Mouse (Mus musculus) ES-E14 (cell line): ENCODE data around the gene Gdf7. TPM values are rescaled to one million over a fixed set of nuclear protein-coding genes. Genes with fewer than 3 reads are reported as not detected.
A peak's percentile ranks its signal among the peaks of the same experiment; 100 is the strongest.

Experiments used
- DNase-seq: peaks from one replicate; pipeline ENCODE4 v3.0.0-alpha.2; 2013; ENCODE audit warnings: low read depth, low spot score
- H3K27ac ChIP-seq: 2 replicates; pipeline ENCODE4 v1.5.1; 2012; ENCODE audit warnings: low read depth, mild to moderate bottlenecking, low read length, moderate library complexity, mixed read lengths; ENCODE audit not compliant: poor library complexity, insufficient read depth, severe bottlenecking
- H3K36me3 ChIP-seq: 2 replicates; pipeline ENCODE4 v1.6.1; 2012; ENCODE audit warnings: mild to moderate bottlenecking, low read length, moderate library complexity, mixed read lengths; ENCODE audit not compliant: control insufficient read depth, poor library complexity, insufficient read depth, severe bottlenecking
- H3K4me1 ChIP-seq, 2 experiments: fragments of 150-350 bp in 1 of 2; sonication (generic) in 1 of 2; 2 replicates each; pipeline ENCODE4 v1.6.1; 2012; ENCODE audit warnings: low read length in 2 of 2, mild to moderate bottlenecking in 1 of 2, mixed read lengths in 1 of 2; ENCODE audit not compliant: control insufficient read depth in 2 of 2, insufficient read depth in 2 of 2, poor library complexity in 1 of 2
- H3K4me3 ChIP-seq, 2 experiments: fragments of 150-350 bp in 1 of 2; sonication (generic) in 1 of 2; 2 replicates each; pipeline ENCODE4 v1.5.1; 2012; ENCODE audit warnings: low read length in 2 of 2, low read depth in 1 of 2, mild to moderate bottlenecking in 1 of 2, mixed read lengths in 1 of 2; ENCODE audit not compliant: insufficient read depth in 1 of 2, poor library complexity in 1 of 2, severe bottlenecking in 1 of 2
- H3K9ac ChIP-seq: 2 replicates; pipeline ENCODE4 v1.6.1; 2012; ENCODE audit warnings: low read depth, mild to moderate bottlenecking, low read length, mixed read lengths; ENCODE audit not compliant: poor library complexity, insufficient read depth, severe bottlenecking
- H3K9me3 ChIP-seq: fragments of 150-350 bp; sonication (generic); 2 replicates; pipeline ENCODE4 v1.6.1; 2012; ENCODE audit warnings: low read depth, mild to moderate bottlenecking, low read length; ENCODE audit not compliant: control insufficient read depth, insufficient read depth
- CHD2 ChIP-seq: IDR thresholded peaks from 2 replicates; pipeline ENCODE4 v1.6.1; 2014; ENCODE audit warnings: mild to moderate bottlenecking, low read depth, low read length, inconsistent platforms
- HCFC1 ChIP-seq: IDR thresholded peaks from 2 replicates; pipeline ENCODE4 v1.6.1; 2012; ENCODE audit warnings: low read length, inconsistent platforms, borderline replicate concordance; ENCODE audit not compliant: insufficient read depth
- MAFK ChIP-seq: IDR thresholded peaks from 2 replicates; pipeline ENCODE4 v1.6.1; 2014; ENCODE audit warnings: mild to moderate bottlenecking, low read depth, low read length, inconsistent platforms; ENCODE audit not compliant: insufficient read depth
- ZC3H11A ChIP-seq: IDR thresholded peaks from 2 replicates; pipeline ENCODE4 v1.6.1; 2012; ENCODE audit warnings: low read depth, mild to moderate bottlenecking, inconsistent platforms, low read length, borderline replicate concordance
- ZNF384 ChIP-seq: IDR thresholded peaks from 2 replicates; pipeline ENCODE4 v1.6.1; 2012; ENCODE audit warnings: low read depth, low read length, inconsistent platforms
- in situ Hi-C, 2 experiments: fragments of 600-800 bp; cut with MboI; formaldehyde crosslinking; loops; one replicate each; pipeline ENCODE4 v1.15.1; 2025; ENCODE audit warnings: low sequenced_read_pairs in 2 of 2, inconsistent platforms in 1 of 2; ENCODE audit not compliant: unreplicated experiment in 2 of 2
- total RNA-seq: library from RNA; depleted of rRNA; stranded (reverse); fragments of 300-350 nt; gene quantifications from 2 replicates; pipeline ENCODE4 v1.2.3, GENCODE M21; 2012

Gdf7 gene
- total RNA-seq, 1 experiment, result 0.71 TPM

DNA sequence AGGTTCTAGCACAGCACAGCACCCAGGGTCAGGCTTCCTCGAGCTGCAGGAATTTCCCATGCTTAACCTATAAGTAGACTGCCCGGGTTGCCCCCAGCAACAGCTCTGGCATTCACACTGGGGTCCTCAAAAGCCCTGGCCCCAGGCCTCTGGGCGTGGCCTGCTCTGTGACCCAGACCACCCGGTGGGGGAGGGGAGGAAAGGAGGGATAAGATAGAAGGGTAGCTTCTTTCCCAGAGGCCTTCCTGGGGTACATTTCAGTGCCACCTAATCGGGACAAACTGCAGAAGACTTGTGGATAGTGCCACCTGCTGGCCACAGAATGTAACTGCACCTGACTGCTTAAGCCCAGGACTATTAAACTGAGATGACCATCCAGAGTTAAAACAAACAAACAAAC lies 4.7 kb upstream of the Gdf7 start:
- Histone ChIP-seq H3K4me3 (no peak overlapping the region), H3K27ac (no peak overlapping the region), H3K9me3 (no peaks in the 10 kb centered on the region), H3K9ac (no peak overlapping the region), H3K36me3 (no peaks in the 10 kb centered on the region), H3K4me1 (peaks cover 0 to 3% of the 10 kb centered on the region in 2 experiments; a peak in 3 of 4 replicates)
- no peak for DNase-seq
- no peak for TF ChIP-seq MAFK
- no peak for TF ChIP-seq ZNF384
- TF ChIP-seq ZC3H11A, result no peak; the same call in 1 of the 2 replicates
- TF ChIP-seq CHD2, result no peak
- no peak for TF ChIP-seq HCFC1
- in situ Hi-C loops, result loop anchor here in 1 of 2 experiments (10.0 kb wide), 1 partner anchor 242 kb away; no protein-coding TSS in a partner anchor

DNA sequence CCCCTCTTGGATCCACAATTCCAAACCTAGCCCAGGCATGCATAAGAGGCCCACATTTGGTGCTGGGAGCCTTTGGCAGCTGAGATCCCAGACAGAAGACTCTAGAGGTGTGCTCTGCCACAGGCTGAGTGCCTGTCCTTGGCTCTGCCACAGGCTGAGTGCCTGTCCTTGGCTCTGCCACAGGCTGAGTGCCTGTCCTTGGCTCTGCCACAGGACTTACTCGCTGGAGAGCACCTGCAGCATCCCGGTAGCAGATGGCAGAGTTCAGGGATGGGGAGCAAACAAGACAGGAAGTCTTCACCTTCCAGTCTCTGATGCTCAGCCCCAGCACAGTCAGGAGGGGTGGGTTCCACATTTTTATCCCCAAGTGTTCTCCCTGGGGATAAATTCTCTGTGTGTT lies 3.5 kb upstream of the Gdf7 start:
- no peak overlapping the region for H3K27ac ChIP-seq
- in situ Hi-C loops, result loop anchor here in 1 of 2 experiments (10.0 kb wide), 1 partner anchor 240 kb away; no protein-coding TSS in a partner anchor
- no peaks in the 10 kb centered on the region for H3K36me3 ChIP-seq
- no peak for DNase-seq
- H3K9ac ChIP-seq, result no peak overlapping the region
- H3K9me3 ChIP-seq, result no peaks in the 10 kb centered on the region
- H3K4me3 ChIP-seq, result no peak overlapping the region
- TF ChIP-seq HCFC1 (no peak), ZNF384 (no peak), ZC3H11A (no peak), CHD2 (no peak), MAFK (no peak)
- H3K4me1 ChIP-seq, result peaks cover 0 to 3% of the 10 kb centered on the region in 2 experiments; a peak in 3 of 4 replicates

DNA sequence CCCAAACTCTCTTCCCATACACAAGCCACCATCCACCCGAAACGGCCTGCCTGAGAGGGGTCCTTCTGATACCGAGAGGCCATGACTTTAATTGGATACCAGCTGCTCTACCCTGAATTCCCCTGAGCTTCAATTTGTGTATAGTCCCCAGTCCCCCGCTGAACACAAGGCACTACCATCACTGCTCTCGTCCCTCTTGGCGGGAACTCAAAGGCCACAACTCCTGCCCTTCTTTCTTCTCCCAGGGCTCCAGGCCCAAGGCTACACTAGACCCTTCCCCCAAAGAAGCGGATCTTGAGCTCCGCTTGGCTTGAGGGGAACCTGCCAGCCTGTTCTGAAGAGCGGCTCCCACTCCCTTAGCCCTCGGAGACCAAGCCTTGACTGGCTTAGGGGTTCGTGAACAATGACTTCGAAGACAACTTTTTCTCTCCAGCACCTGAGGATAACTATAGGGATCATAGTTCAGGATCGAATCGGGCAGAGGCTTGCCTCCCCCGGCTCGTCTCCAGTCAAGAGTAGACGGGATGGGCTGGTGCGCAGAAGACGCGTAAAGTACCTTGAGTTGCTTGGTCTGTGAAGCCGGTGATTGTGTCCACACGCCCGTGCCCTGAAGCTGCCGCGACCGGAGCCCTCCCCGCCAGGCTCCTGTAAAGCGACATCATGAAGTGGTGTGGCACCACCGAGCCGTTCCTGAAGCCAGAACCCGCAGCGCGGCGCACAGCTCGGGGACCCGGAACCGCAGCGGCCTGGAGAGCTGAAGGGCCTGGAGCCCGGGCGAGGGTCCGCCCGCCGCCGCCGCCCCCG lies 541 bp downstream of the Gdf7 start:
- in situ Hi-C loops, result loop anchor here in 1 of 2 experiments (10.0 kb wide), 1 partner anchor 236 kb away; no protein-coding TSS in a partner anchor
- peak overlapping the region; percentile 59 to 68; a peak in 3 of 4 replicates for H3K4me3 ChIP-seq
- peaks cover 0 to 5% of the 10 kb centered on the region in 2 experiments; a peak in 2 of 4 replicates for H3K4me1 ChIP-seq
- DNase-seq, result no peak
- H3K27ac ChIP-seq, result no peak overlapping the region
- H3K9me3 ChIP-seq, result no peaks in the 10 kb centered on the region
- H3K36me3 ChIP-seq, result no peaks in the 10 kb centered on the region
- TF ChIP-seq HCFC1 (no peak), MAFK (no peak), ZNF384 (no peak), ZC3H11A (no peak), CHD2 (no peak)
- peak overlapping the region; percentile 54 for H3K9ac ChIP-seq

DNA sequence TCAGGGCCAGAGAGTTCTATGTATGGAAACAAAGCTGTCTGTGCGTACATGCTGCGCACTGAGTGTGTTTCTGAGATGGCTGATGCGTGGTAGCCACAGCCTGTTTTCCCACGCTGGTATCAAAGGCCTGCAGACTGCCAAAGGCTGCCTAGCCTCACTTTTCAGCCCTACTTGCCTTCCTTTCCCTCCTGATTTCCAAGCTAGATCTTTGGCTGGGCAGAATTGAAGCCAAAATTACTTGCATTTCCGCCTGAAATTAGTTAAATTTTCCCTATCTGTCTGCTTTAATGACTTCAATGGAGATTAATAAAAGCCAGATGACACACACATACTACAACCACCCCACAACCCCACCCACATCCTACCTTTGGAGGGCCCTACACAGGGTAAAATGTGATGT lies 1.2 kb downstream of the Gdf7 start:
- H3K9ac ChIP-seq, result no peak overlapping the region
- TF ChIP-seq CHD2 (no peak), ZNF384 (no peak), ZC3H11A (no peak), MAFK (no peak), HCFC1 (no peak)
- in situ Hi-C loops, result loop anchor here in 1 of 2 experiments (10.0 kb wide), 1 partner anchor 236 kb away; no protein-coding TSS in a partner anchor
- H3K36me3 ChIP-seq, result no peaks in the 10 kb centered on the region
- no peak overlapping the region for H3K27ac ChIP-seq
- H3K9me3 ChIP-seq, result no peaks in the 10 kb centered on the region
- no peak overlapping the region for H3K4me3 ChIP-seq
- peaks cover 0 to 5% of the 10 kb centered on the region in 2 experiments; a peak in 2 of 4 replicates for H3K4me1 ChIP-seq
- no peak for DNase-seq
